Mouse (Mus musculus): ENCODE measurements around the gene Reep1. TPM values are rescaled to one million over a fixed set of nuclear protein-coding genes. Genes with fewer than 3 reads are reported as not detected.

Reep1 gene
- 4.4 and 6.4 TPM in 2 replicates for polyA plus RNA-seq (2012; rRNA removed; ENCODE audit: low replicate concordance)

GRCm38 (mm10) chr6:71707511-71708501, at the start of gene Reep1:
TSS of gene Reep1 (plus strand) at chr6:71707561.

DNA sequence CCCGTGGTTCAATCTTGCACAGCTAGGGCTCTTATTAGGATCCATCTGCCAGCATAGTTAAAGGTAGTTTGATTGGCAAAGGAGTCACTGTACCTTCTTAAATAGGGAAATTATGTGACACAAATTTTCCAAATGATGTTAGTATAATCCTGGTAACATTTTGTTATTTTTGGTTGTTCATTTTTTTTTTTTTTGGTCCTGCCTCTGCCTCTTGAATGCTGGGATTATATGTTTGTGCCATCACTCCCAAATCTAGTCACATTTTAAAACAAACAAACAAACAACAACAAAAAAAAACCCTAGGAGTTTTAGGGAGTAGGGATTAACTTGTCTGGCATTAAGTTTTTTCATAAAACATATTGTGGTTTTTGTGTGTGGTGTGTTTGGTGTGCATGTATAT, 119.5 kb downstream of the Reep1 start, which contains the start of gene Mrpl35:
Mrpl35 (minus strand) TSS at position 101 of the 400 bp plus-strand sequence.

GRCm38 (mm10) chr6:71830690-71831580, 123.6 kb downstream of the Reep1 start, which contains the start of gene Immt:
TSS of gene Immt (plus strand) at chr6:71831331.

Other genes starting within 250 kb of the Reep1 start
- gene Rnf103, start 213.7 kb upstream of the Reep1 start, polyA plus RNA-seq (2012; rRNA removed; ENCODE audit: low replicate concordance): 9.2 and 13.2 TPM in 2 replicates
- gene Chmp3, start 163.8 kb upstream of the Reep1 start, polyA plus RNA-seq (2012; rRNA removed; ENCODE audit: low replicate concordance): 49.6 and 53.6 TPM in 2 replicates
- 16.1 and 20.8 TPM in 2 replicates for gene Kdm3a, start 74.6 kb upstream of the Reep1 start, polyA plus RNA-seq (2012; rRNA removed; ENCODE audit: low replicate concordance)
- 10.9 and 13.3 TPM in 2 replicates for gene Mrpl35, start 119.4 kb downstream of the Reep1 start, polyA plus RNA-seq (2012; rRNA removed; ENCODE audit: low replicate concordance)
- 79.1 and 98.6 TPM in 2 replicates for gene Immt, start 123.8 kb downstream of the Reep1 start, polyA plus RNA-seq (2012; rRNA removed; ENCODE audit: low replicate concordance)
- 20.1 and 20.6 TPM in 2 replicates for gene Ptcd3, start 201.2 kb downstream of the Reep1 start, polyA plus RNA-seq (2012; rRNA removed; ENCODE audit: low replicate concordance)
- 11.9 and 26.7 TPM in 2 replicates for gene Polr1a, start 201.5 kb downstream of the Reep1 start, polyA plus RNA-seq (2012; rRNA removed; ENCODE audit: low replicate concordance)